Mouse (Mus musculus): ENCODE results near the gene Them4. TPM values are rescaled to one million over a fixed set of nuclear protein-coding genes. Genes with fewer than 3 reads are reported as not detected.
A peak's percentile ranks its signal among the peaks of the same experiment; 100 is the strongest.
"Not testable (repeated sequence)": the region's sequence is repeated elsewhere in the genome, so short reads cannot be mapped to it uniquely, and the experiment has no call there.

Gene Them4
- 10 to 100 TPM; 20.5 to 21.5 TPM for total RNA-seq (2021)

DNA sequence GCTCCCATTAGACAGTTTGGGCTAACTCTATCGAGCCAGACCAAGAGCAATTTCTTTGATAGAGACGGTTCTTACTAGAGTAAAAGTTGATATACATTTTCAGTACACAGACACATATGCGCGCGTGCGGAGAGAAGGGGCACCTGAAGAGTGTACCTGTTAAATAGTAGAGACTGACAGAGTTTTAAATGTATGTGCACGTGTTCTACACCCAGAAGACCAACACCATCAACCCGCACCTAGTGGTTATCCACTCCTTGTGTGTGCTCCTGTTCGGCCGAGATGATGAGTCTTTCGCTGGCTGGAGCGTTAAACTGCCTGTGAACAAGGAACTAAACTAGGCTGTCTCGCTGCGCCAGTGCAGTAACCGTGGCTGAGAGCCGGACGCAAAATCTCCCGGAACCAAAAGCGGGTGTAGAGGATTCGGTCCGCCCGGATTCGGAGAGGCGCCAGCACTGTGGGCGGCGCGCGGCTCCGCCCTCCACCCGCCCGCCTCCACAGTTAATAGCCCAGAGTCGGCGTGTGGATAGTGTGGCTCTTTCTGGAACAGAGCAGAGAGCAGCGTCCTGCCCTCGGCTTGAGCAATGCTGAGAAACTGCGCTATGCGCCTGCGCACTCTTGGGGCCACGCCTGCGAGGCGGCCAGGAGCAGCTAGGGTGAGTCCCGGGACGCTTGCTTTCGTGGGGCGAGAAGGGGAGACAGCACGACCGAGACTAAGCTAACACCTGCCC is at the start of gene Them4:
TSS of gene Them4 (plus strand) at position 457 of the 731 bp plus-strand sequence.
- peak; percentile 91 to 92 for DNase-seq (ENCODE audit: low spot score in 2 of 2)
- intact Hi-C loops (cut with DNase I): no loop called here

DNA sequence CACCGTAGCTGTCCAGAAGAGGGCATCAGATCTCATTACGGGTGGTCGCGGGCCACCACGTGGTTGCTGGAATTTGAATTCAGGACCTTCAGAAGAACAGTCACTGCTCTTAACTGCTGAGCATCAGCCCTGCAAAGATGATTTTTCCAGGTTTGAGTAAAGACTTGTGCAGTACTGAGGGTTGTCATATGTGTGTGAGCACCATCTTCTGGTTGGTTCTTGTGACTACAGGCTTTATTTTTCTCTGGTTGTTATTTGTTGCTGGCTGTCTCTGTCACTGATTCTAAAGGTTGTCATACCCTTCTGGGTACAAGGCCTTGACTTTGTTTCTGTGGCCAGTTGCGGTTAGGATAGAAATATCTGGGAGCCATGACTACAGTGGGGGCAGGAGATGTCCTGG is 49.3 kb upstream of the Them4 start:
- peak; percentile 18 to 44 for DNase-seq (ENCODE audit: low spot score in 2 of 2)
- intact Hi-C loops (cut with DNase I): no loop called here

DNA sequence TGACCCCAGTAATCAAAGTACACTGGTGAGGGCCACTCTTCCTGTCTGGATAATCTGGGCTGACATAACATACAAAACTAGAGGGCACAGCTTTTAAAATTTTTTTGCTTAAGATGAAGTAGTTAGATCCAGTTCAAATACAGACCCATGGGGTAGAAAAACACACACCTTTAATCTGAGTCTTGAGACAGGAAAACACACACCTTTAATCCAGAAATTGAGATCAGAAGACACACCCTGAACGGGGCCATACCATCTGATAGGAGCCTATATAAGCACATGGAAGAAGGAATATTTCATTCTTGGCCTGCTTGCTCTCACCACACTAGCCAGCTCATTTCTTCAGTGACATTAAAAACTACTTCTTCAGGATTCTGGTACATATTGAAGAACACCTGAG is 46.2 kb upstream of the Them4 start, which contains the start of gene Gm4778:
TSS of gene Gm4778 (plus strand) at position 301 of the 400 bp plus-strand sequence.
- intact Hi-C loops (cut with DNase I); DNase-seq (ENCODE audit: low spot score in 2 of 2): not testable (repeated sequence)

DNA sequence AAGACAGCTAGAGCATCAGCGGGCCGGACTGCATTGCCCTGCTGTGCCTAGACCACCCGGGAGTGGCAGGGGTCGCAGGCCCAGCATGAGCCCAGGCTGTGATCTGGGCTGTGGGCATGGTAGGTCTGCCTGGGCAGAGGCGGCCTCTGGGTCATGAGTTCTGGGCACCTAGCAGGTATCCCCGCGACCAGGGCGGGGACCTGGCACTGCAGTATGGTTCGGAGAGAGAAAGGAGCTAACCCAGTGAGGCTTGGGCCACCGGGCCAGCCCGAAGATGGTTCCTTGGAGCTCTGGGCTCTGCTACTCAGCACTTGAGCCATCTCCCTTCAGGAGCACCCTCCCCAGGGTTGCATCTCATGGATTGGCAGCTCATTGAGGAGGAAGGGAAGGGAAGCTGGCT is 33.9 kb upstream of the Them4 start:
- DNase-seq (ENCODE audit: low spot score in 2 of 2): no peak
- intact Hi-C loops (cut with DNase I): no loop called here

DNA sequence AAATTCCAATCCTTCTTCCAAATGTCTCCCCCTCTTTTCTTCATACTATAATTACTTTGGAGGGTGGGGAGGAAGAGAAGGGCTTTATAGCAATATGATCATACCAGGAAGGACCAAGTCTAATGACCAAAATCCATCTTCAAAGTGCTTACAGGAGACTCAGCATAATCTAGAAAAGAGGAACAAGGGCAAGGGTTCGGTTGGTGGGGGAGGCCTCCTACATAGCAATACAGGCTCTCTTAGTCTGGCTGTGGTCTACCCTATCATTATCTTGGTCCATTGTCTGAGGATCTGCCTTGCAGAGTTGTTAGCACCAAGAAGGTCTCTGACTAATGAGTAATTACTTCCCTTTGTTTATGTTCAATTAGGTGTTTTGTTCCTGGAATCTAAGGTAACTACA is 4.4 kb upstream of the Them4 start:
- intact Hi-C loops (cut with DNase I): no loop called here
- no peak for DNase-seq (ENCODE audit: low spot score in 2 of 2)

DNA sequence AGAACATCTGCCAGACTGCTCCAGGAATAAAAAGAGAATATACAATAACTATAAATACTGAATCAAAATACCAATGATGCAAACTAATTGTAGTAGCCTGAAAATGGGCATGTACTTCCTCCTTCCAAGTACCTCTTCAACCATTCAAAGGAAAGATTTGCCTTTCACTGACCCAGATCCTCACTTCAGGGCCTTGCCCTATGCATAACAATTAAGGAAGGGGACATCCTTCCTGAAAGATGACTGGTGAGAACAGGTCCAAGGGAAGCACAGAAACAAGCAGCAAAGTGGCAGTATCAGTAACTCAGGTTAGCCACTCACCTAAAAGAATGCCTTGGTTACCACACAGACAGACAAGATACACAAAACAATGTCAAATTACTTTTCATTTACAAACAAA is 2.9 kb upstream of the Them4 start:
- intact Hi-C loops (cut with DNase I): no loop called here
- DNase-seq (ENCODE audit: low spot score in 2 of 2): no peak

DNA sequence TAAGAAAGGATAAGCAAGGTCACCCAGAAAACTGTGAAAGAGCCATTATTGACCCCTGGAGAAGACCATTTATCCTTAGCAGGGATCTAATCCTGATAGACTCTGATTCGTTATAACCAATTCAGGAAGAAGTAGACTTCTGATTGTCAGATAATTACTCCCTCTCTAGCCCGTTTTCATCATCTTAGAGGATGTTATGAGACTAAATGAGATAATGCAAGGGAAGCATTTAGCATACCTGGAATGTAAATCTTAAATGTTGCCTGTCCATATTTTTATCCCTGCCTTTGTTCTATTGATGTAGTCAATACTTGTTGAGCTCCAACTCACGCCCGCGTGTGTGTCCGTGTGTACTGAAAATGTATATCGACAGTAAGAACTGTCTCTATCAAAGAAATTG is 602 bp downstream of the Them4 start:
- DNase-seq (ENCODE audit: low spot score in 2 of 2): no peak
- intact Hi-C loops (cut with DNase I): no loop called here

DNA sequence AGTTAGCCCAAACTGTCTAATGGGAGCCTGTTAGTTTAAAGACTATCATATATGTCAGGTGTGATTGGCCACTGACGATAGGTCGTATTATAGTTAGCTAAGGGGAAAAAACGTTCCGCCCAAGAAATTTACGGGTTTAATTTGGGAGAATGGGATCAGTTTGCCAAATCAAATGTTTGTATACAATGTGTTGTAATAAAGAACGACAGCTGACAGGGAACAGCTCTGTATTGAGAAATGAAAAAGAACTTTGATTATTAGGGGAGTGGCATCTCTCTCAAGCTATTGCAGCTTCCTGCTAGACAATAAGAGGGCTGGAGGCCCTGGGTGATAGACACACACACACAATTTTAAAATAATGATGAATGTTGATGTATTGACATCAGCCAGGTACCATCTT is 1.0 kb downstream of the Them4 start:
- DNase-seq (ENCODE audit: low spot score in 2 of 2): no peak
- intact Hi-C loops (cut with DNase I): no loop called here

DNA sequence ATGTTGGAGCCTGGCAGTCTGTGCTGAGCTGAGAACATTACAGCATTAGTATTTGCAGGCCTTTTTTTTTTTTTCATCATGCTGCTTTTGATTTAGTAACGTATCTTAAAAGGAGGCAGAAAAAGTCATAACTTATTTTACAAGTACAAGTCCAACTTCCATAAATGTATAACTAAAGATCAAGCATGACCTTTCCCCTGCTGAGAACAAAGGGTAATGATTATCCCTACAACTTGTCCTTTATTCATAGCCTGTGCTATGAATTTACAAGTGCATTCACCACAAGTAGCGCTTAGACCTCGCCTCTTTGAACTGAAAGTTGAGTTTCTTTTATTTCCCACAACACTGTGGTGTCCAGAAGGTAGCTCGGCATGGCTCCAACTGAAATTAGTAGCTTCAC is 1.5 kb downstream of the Them4 start:
- intact Hi-C loops (cut with DNase I): no loop called here

DNA sequence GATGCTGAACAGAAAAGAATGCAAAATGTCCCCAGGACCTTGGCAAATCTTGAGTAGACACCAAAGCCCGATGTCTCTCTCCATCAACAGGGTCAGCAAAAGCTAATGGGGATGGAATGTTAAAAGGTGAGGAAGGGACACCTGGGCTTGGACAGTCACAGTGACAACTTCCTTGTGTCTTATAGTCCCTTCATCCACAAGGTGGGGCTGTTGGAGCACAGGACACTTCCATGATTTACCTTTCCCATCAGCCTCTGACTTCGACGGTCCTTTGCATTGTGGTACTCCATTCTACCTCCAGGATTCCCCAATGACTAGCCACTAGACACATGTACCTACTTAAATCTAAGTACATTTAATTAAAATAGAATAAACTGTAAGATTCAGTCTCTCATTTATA is 18.8 kb downstream of the Them4 start:
- intact Hi-C loops (cut with DNase I): no loop called here
- no peak for DNase-seq (ENCODE audit: low spot score in 2 of 2)

More for the DNA sequence above, 1.5 kb downstream of the Them4 start:
- DNase-seq (ENCODE audit: low spot score in 2 of 2): no peak

DNA sequence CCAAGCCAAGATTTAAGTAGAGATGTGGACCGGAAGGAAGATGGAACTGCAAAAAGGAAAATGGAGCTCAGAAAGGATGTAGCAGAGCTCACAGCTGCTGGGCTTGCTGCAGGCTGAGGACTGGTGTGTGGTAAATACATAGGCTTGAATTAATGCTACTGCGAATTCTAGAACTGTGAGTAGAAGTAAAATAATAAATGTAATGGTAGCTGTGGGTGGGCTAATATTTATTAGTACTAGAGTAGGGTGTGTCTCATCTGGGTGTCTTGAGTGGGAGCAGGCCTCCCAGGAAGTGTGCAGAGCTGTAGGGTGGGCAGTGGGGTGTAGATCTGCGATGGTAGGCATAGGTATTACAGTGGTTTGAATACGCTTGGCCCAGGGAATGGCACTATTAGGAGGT is 24.6 kb downstream of the Them4 start:
- DNase-seq (ENCODE audit: low spot score in 2 of 2): no peak
- intact Hi-C loops (cut with DNase I): no loop called here

DNA sequence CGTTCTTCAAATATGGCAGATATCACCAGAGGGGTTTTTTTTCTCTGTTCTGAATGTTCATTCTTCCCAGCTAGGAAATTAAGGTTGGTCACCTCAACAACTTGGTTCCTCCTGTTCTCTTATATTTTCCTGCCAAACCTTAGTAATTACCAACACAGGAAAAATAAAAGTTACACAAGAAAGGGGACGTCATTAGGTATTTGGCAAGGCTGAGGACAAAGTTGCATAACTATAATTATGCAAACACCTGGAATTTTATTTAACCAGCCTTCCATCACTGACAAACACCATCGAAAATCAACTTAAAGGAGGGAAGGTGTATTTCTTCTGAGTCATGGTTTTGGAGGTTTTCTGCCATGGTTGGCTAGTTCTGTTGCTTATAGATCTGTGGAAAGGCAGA is 28.6 kb downstream of the Them4 start:
- intact Hi-C loops (cut with DNase I): no loop called here

DNA sequence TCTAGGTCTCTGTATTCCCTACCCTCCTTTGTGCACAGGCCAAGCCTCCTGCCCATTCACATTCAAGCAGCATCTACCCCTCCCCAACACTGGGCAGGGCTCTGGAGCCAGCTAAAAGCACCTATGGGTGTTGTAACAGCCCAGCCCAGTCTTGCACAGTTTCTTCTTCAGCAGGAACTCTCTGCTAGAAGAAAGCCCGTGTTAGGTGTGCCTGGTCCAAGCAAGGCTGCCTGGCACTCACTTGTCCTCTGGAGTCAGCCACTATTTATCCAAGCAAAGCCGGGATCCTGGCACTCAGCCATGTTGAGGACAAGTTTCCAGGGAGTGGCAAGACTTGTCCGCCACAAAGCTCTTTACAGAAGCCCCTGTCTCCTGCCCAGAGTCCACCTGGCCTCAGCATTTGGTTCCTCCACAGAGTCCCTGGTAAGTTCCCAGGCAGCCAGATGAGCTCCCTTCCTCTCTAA is 32.1 kb downstream of the Them4 start, which contains the start of gene Them5:
TSS of gene Them5 (plus strand) at position 141 of the 464 bp plus-strand sequence.
- DNase-seq (ENCODE audit: low spot score in 2 of 2): no peak
- intact Hi-C loops (cut with DNase I): no loop called here

More for the DNA sequence above, 28.6 kb downstream of the Them4 start:
- no peak for DNase-seq (ENCODE audit: low spot score in 2 of 2)

DNA sequence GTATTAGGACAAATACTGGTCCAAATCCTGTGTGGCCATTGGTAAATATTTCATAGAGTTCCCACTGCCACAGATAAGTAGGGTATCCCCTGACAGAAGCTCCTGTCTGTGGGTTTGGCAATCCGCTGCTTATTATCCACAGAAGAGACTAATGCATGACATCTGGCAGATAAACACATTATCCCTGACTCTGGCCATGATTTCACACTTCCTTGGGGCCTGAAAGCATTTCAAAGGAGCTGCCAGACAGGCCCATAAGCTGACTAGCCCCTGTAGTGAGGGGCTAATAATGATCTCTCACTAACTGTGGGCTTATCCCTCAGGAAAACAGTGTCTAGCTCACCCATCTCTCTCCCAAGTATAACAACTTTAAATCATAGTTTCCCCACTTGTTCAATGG is 32.7 kb downstream of the Them4 start:
- no peak for DNase-seq (ENCODE audit: low spot score in 2 of 2)
- intact Hi-C loops (cut with DNase I): no loop called here

DNA sequence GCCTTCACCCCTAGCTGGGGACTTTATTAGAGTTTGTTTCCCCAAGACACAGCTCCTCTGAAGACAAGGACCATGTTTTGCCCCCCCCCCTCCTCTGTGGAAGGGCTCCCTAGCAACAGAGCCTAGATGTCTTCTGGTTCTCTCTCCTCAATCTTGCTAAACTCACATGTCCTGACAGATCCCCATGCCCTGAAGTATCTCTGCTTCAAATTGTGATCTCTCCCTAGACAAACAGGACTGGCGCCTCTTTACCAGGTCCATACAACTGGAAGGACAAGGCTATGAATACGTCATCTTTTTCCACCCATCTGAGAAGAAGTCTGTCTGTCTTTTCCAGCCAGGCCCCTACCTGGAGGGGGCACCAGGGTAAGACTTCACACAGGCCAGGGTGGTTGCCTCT is 34.3 kb downstream of the Them4 start:
- intact Hi-C loops (cut with DNase I): no loop called here
- no peak for DNase-seq (ENCODE audit: low spot score in 2 of 2)

DNA sequence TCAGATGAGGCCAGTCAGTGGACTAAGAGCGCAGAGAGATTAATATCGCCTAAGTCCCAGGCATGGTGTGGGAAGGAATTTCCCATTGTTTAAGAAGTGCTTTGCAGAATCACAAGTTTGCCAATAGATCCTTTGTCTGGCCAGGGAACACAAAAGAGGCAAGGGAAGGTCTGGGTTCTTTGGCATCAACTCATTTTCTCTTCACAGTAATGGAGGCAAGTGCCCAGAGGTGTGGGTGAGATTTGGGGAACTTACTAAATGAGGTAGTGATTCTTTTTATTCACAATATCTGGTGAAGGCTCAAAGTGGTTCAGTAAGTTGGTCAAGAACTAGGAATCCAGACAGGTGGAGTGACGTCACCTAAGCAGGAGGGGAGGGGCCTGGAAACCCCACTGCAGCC is 35.0 kb downstream of the Them4 start:
- no peak for DNase-seq (ENCODE audit: low spot score in 2 of 2)
- intact Hi-C loops (cut with DNase I): no loop called here

DNA sequence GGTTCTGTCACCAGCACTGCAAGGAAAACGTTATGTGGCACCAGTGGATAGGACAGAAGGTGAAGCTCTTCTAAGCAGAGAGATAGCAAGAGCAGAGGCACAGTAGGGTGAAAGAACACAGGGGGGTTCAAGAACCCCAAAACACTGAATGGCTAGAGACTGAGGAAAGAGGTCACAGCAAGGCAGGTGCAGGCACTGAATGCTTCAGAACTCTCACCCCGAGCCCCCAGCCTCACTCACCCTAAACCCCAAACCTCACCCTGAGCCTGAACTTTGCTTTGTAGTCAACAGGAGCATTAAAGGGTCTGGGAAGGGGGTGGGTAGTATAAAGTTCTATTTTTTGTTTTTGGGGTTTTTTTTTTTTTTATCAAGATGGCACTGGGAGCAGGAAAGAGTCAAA is 38.3 kb downstream of the Them4 start:
- intact Hi-C loops (cut with DNase I): no loop called here
- no peak for DNase-seq (ENCODE audit: low spot score in 2 of 2)

DNA sequence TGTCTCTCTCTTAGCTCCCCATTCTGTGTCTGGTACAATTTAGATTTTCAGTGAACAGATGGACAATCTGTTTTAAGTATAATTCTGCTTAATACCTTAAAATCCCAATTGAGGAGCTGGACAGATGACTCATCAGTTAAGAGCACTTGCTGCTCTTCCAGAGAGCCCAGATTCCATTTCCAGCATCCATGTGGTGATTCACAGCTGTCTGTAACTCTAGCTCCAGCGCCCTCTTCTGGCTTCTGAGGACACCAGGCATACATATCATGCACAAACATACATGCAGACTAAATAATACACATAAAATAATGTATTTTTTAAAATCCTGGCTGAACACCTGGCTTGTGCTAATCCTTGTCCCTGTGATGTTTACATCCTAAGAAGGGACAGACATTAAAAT is 50.9 kb downstream of the Them4 start:
- peak; percentile 30 to 66 for DNase-seq (ENCODE audit: low spot score in 2 of 2)

DNA sequence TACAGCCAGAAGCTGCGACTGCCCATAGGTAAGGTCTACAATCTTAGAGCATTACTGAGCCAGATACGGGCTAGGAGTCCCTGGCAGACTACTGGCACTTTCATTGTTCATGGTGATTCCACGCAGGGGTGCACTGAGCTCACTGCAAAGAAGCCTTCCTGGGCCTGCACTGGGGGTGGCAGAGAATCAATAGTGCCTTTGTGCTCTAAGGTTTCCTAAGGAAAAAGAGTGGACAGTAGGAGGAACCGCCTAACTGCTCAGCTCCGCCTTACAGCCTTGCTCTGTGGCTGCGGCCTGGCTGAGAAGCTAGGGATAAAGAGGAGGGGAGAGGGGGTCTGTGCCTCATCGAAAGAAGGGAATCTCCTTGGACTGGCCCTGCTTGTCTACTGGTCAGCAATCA is 52.2 kb downstream of the Them4 start, which contains the start of gene C2cd4d:
TSS of gene C2cd4d (plus strand) at position 301 of the 400 bp plus-strand sequence.
- DNase-seq (ENCODE audit: low spot score in 2 of 2): no peak
- intact Hi-C loops (cut with DNase I): no loop called here

More for the DNA sequence above, 50.9 kb downstream of the Them4 start:
- intact Hi-C loops (cut with DNase I): no loop called here

DNA sequence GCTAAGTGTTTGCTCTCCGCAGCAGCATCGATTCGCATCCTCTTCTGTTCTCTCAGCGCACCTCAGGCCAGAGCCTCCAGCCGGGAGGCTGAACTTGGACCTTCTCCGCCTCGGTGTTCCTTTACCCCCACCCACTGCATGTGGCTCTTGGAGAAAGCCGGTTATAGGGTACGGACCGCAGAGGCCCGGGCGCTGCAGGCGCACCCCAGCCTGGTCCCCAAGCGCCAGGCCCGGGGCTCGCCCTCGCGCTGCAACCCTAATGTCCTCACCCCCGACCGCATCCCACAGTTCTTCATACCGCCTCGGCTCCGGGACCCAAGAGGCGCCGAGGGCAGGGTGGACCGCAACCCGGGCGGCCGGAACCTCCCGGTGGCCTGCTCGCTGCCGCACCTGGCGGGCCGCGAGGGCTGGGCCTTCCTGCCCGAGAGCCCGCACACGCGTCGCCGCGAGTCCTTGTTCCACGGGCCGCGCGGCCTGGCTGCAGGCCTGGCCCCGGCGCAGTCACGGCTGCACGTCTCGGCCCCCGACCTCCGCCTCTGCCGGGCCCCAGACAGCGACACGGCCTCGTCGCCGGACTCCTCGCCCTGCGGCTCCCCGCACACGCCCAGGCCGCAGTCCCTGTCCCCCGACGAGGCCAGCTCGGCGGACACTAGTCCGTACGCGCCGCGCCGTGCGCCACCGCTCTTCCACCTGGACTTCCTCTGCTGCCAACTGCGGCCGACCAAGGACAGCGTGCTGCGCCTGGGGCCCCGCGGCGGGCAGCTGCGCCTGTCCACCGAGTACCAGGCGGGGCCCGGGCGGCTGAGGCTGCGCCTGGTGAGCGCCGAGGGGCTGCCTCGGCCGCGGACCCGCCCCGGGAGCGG is 53.6 kb downstream of the Them4 start:
- peak; percentile 25 to 46 for DNase-seq (ENCODE audit: low spot score in 2 of 2)
- intact Hi-C loops (cut with DNase I): no loop called here

DNA sequence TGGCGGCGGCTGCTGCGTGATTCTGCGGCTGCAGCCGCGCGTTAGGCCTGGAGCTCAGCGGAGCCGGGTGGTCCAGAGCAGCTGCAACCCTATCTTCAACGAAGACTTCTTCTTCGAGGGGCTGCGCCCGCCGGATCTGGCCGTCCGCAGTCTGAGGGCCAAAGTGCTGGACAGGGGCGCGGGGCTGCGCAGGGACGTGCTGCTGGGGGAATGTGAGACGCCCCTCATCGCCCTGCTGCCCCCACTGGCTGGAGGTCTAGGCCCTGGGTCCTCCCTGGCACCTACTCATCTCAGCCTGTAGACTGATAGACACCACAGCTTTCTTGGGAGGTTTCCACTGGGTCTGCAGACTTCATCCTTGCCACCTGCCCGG is 54.3 kb downstream of the Them4 start:
- no peak for DNase-seq (ENCODE audit: low spot score in 2 of 2)
- intact Hi-C loops (cut with DNase I): no loop called here
